ENCODE assay signal across 14 mouse cellular contexts in genomic region chr5:106224141-106224540, GRCm38 (mm10).
"Had no signal": no experiment of that assay in that cellular context is flagged by ENCODE, and none has a peak within 500 bp of the region (broad histone marks: within the 10 kb centered on the region; RNA-seq: fewer than 3 reads in every experiment).

No protein-coding gene starts in this region.

- H3K27ac ChIP-seq: kidney, embryonic 15.5 days; left cerebral cortex, adult 2 months; limb, embryonic 10.5 days; liver, embryonic 12.5 days; lung, embryonic 15.5 days; midbrain, embryonic 13.5 days; neural tube, embryonic 15.5 days had no signal

- H3K36me3 ChIP-seq: kidney, embryonic 15.5 days; limb, embryonic 10.5 days; liver, embryonic 12.5 days; lung, embryonic 15.5 days; midbrain, embryonic 13.5 days; neural tube, embryonic 15.5 days had no signal

- H3K27me3 ChIP-seq: kidney, embryonic 15.5 days; liver, embryonic 12.5 days; lung, embryonic 15.5 days; midbrain, embryonic 13.5 days; neural tube, embryonic 15.5 days had no signal

- ATAC-seq: liver, embryonic 12.5 days; midbrain, embryonic 13.5 days had no signal

- H3K9ac ChIP-seq: kidney, embryonic 15.5 days; liver, embryonic 12.5 days; lung, embryonic 15.5 days; midbrain, embryonic 13.5 days; neural tube, embryonic 15.5 days had no signal

- DNase-seq: kidney, postnatal 14 days; lung, postnatal 36 days; right cerebral cortex, postnatal 4 days; spleen, adult 18-20 months; thymus, adult 18-20 months; thymus, postnatal 14 days had no signal

- H3K4me2 ChIP-seq: kidney, embryonic 15.5 days; liver, embryonic 12.5 days; lung, embryonic 15.5 days; midbrain, embryonic 13.5 days; neural tube, embryonic 15.5 days had no signal

- H3K4me3 ChIP-seq: kidney, embryonic 15.5 days; left cerebral cortex, adult 2 months; limb, embryonic 10.5 days; liver, embryonic 12.5 days; lung, embryonic 15.5 days; midbrain, embryonic 13.5 days; myocyte; neural tube, embryonic 15.5 days had no signal

- H3K9me3 ChIP-seq: kidney, embryonic 15.5 days; limb, embryonic 10.5 days; liver, embryonic 12.5 days; lung, embryonic 15.5 days; midbrain, embryonic 13.5 days; neural tube, embryonic 15.5 days had no signal

- H3K4me1 ChIP-seq: kidney, embryonic 15.5 days; limb, embryonic 10.5 days; liver, embryonic 12.5 days; lung, embryonic 15.5 days; midbrain, embryonic 13.5 days; neural tube, embryonic 15.5 days had no signal
